Mouse (Mus musculus): ENCODE measurements around the gene Mzf1.

Gene Mzf1

DNA sequence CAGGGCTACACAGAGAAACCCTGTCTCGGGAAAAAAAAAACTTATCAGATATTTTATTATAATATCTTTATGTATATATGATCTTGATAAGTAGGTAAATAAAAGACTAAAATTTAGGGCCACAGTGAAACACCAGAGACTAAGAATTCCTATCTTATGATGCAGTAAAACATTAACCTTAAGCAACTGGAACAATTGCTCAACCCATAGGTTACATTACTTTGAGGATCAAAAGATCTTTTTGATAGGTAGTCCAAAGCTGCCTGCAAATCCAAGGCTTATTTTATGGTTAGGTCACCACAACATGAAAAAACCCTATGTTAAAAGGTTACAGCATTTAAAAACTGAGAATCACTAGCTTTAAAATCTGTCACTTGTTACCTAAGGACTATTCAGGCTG, 53.0 kb downstream of the Mzf1 start:
- DNase-seq, result no peak

DNA sequence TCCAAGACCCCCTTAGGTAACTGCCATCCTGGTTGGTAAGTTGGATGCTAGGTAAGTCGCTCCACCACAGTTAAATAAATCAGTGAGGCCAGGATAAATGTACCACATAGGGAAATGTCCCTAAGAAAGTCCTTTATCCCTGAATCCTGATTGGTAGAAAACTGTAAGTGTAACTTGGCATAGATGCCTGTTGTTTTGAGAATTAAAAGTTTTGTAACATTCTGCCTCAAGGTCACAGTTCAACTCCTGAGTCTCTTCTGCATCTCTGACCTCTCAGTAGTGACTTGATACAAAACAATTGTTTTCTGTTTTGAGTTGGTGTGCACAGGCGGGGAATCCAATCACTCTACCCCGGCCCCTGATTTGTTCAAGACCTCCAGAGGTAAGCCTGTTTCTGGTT, 55.7 kb downstream of the Mzf1 start, which contains the start of gene Trim28:
TSS of gene Trim28 (plus strand) at position 264 of the 400 bp plus-strand sequence.
- no peak for DNase-seq

DNA sequence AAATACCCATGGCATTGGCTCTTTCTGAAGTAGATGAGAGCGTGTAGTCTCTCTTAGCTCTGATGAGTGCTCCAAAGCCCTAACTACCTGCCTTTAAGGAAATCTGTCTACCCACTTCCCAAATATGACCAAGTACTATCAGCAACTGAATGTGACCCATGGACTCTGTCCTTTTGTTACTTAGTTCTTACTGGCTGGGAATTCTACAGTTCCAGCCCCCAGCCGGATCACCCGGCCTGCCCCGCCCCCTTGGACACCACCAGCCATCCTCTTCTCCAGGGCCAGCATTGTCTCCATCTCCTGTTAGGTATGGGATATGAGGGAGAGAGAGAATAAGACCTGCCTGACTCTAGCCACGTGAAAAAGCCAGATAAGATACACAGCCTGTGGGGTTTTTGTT, 56.5 kb downstream of the Mzf1 start, which contains the start of gene Slc27a5:
TSS of gene Slc27a5 (minus strand) at position 140 of the 400 bp plus-strand sequence.
- DNase-seq, result no peak

GRCm38 (mm10) chr7:12997230-12997629, 57.3 kb downstream of the Mzf1 start:
- no peak for DNase-seq

- DNase-seq, result no peak
Observed at GRCm38 (mm10) chr7:12995862-12996261, 58.7 kb downstream of the Mzf1 start.

DNA sequence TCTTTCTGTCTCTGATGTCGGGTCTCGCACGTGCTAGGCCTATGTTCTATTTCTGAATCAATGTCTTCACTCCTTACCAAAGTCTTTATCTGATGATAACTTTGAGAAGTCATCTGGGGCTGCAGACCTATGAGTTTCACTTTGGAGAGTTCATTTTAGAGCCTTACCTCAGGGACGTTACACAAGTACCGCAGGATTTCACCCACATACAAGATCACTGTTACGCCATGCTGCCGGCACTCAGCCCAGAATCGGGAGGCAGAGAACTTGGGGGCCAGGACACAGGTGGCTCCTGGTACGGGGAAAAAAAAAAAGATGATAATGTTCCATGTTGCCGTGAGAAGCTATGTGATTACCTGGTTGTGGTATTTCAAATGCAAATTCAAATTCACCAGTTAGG, 61.4 kb downstream of the Mzf1 start:
- DNase-seq, result no peak
